Mouse (Mus musculus) kidney, adult 11 months (tissue): ENCODE measurements around the gene Vdac2.

Source experiments
- DNase-seq: peaks from one replicate; pipeline ENCODE4 v3.0.0; 2022

Vdac2 gene

GRCm38 (mm10) chr14:21853456-21854109, 28.5 kb downstream of the Vdac2 start:
- peak; percentile 61 for DNase-seq

DNA sequence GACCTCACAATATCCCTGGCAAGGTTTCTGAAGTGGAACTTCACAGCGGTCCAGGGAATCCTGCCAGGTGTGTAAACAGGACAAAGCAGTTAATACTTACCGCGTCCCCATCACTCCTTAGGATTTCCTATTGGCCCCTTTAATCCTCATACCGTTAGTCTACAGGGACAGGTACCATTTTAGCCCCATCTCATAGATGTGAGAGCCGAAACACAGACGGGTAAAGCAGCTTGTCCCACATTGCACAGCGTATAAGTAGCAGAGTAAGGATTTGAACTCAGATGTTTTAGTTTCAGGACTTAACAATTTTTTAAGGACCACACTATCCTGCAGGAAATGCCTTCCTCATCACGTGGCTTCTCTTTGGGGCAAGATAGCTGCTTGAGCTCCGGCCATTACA, 29.2 kb downstream of the Vdac2 start:
- DNase-seq: no peak

GRCm38 (mm10) chr14:21855961-21856360, 30.9 kb downstream of the Vdac2 start:
- DNase-seq: no peak

GRCm38 (mm10) chr14:21856886-21857285, 31.8 kb downstream of the Vdac2 start:
- no peak for DNase-seq

- DNase-seq: no peak
These were observed 41.3 kb downstream of the Vdac2 start for GRCm38 (mm10) chr14:21866291-21866690.

- no peak for DNase-seq
These were observed 41.8 kb downstream of the Vdac2 start for GRCm38 (mm10) chr14:21866816-21867215.

DNA sequence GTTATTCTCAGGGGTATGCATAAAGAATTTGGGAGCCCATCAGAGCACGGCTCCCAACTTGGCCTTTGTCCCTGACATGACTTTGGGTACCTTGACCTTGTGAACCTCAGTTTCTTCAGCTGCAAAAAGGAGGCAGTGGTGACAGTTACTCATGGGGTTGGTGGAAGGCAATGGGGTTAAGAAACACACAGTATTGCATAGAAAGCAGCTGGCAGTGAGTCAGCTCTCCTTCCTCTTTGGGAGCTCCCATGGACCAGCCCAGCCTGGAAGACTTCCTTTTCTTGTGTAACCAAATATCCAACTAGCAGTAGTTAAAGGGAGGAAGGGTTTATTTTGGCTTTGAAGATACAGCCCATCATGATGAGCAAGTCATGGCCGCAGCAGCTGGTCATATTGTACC, 65.4 kb downstream of the Vdac2 start:
- no peak for DNase-seq

DNA sequence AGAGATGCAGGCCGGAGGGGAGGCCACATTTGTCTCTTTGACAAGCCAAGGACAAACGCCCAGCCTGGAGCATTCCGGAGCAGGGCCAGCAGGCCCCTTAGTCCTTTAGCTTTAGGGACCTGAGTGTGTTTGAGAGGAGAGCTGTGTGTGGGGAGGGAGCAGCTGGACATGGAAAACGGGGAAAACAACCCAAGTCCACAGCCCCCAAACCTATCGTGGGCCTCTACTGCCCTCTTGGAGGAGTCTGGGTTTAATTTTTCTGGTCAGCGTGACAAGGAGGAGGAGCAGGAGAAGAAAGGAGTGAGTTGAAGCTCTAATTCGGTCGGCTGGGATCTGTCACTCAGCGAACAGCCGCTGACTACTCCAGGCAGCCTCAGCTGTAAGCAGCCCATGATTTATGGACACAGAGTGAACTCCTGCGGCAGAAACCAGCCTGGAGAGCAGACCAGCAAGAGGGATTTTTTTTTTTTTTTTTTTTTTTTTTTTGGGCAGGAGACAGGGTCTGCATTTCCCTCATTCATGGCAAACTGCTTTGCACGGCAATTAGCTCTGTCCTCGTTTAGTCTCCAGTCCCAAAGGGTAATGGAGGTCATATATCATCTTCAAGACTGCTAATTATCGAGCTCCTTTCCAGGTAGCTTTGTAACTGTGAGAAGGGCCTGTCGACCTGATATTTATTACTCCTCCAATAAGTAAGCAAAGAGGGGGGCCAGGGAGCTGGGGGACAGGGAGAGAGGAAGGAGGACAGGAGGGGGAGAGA, 66.7 kb downstream of the Vdac2 start:
- no peak for DNase-seq

DNA sequence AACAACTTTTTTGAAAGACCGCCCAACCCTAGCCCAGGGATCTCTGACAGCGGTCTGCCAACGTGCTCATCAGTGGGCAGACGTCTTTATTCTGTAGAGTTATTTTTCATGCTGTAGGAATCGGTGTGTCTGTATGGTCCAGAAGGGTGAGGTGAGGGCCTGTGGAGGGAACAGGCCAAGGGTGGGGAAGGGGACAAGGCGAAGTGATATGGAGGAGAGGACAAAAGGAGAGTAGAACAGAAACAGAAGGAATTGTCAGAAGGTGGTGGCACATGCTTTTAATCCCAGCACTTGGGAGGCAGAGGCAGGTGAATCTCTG, 67.3 kb downstream of the Vdac2 start:
- DNase-seq: no peak
